Mouse (Mus musculus) heart, adult 2 months (tissue): Measurements from ENCODE around the gene Gm9821.

Experiments
- CTCF ChIP-seq: fragments of 200-600 bp; IDR thresholded peaks from 2 replicates; pipeline ENCODE4 v1.8.1; 2022; ENCODE audit warnings: antibody characterized with exemption, mild to moderate bottlenecking, moderate library complexity
- EP300 ChIP-seq: fragments of 200-500 bp; IDR thresholded peaks from 2 replicates; pipeline ENCODE4 v1.6.1; 2011; ENCODE audit warnings: low read depth, low read length, control low read depth; ENCODE audit not compliant: insufficient read depth
- POLR2A ChIP-seq: fragments of 200-500 bp; IDR thresholded peaks from 2 replicates; pipeline ENCODE4 v1.6.1; 2011; ENCODE audit warnings: mild to moderate bottlenecking, low read depth, low read length, control low read depth; ENCODE audit not compliant: insufficient read depth

DNA sequence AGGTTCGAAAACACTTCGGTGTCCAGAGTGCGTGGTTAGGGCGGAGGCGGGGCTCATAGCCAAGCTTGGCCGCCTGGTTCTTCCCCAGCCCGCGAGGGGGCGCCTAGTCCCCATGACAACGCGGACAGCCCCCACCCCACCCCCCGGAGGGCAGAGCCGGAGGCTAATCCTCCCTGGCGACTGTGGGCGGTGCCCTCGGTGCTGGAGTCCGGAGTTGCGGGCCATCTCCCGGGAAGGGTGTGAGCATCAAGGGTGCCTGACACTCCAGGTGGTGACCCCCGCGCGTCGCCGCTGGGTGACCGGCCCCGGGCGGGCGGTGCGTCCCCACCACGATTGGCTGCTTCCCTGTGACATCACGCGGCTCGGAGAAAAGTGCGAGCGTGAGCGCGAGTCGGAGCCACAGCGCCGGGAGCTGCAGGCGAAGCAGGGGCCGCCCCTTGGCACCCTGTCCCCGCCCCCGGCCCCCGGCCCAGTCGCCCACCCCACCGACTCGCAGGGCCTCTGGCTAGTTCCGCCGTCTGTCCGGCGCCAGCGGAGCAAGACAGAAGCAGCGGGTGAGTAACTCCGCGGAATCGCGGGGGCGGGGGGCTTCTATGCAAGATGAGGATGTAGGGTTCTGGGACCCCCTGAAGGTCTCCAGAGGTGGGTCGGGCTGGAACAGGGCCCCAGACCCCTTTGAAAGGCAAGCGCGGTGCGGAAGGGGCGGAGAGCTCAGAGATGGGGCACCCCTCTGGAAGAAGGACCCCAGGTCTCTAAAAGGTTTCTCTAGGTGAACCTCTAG lies 23.5 kb upstream of the Gm9821 start:
- TF ChIP-seq POLR2A (no peak), CTCF (peak; percentile 63), EP300 (no peak)
